In the genomic region with DNA sequence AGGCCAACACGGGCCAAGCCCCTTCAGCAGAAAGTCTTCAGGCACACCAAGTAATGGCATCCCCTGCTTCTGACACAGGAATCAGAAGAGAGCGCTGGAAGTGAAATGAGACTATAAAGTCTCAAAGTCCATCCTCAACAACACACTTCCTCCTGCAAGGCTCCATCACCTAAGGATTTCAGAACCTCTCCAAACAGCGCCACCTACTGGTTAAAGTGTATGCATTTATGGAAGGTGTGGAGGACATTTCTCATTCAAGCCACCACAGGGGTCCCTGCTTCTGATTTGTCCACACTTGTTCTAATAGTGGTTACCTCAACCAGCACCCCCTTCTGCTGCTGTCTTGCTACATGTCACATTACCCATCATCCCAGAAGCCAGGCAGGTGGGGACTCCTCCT, we compare ENCODE assay signal across 16 mouse cellular contexts. TPM values are rescaled to one million over a fixed set of nuclear protein-coding genes. Genes with fewer than 3 reads are reported as not detected.
DNase-seq lines count a peak whose midpoint lies in the region; ATAC-seq and TF ChIP-seq lines count a peak whose summit lies in the region.
"Had no signal": no experiment of that assay in that cellular context is flagged by ENCODE, and none has a peak within 500 bp of the region (broad histone marks: within the 10 kb centered on the region; RNA-seq: fewer than 3 reads in every experiment).

No protein-coding gene starts in this region.

- WGBS in heart, postnatal 0 days: 64% methylated on average over 3 of the region's 3 CpGs
- 64% methylated on average over 3 of the region's 3 CpGs for WGBS in midbrain, postnatal 0 days
- WGBS in midbrain, embryonic 14.5 days: 70% methylated on average over 3 of the region's 3 CpGs

- ATAC-seq in heart, postnatal 0 days (ENCODE audit: insufficient read depth, low read depth): no peak
- ATAC-seq in midbrain, postnatal 0 days (ENCODE audit: low FRiP score): no peak
- no peak for ATAC-seq in midbrain, embryonic 14.5 days (ENCODE audit: low FRiP score, low TSS enrichment)
- ATAC-seq: intestine, embryonic 15.5 days had no signal

- no peaks in the 10 kb centered on the region for H3K4me1 ChIP-seq in heart, postnatal 0 days (ENCODE audit: control insufficient read depth, insufficient read depth)
- H3K4me1 ChIP-seq in midbrain, postnatal 0 days (ENCODE audit: insufficient read depth, low read length): no peaks in the 10 kb centered on the region
- H3K4me1 ChIP-seq in midbrain, embryonic 14.5 days (ENCODE audit: control insufficient read depth, insufficient read depth, low read length): no peaks in the 10 kb centered on the region
- H3K4me1 ChIP-seq: heart, embryonic 15.5 days had no signal

- peak; percentile 26; the same call in 1 of the 2 replicates for TF ChIP-seq CTCF in heart, postnatal 0 days (IDR thresholded peaks at IDR 0.05; ENCODE audit: low read depth)
- TF ChIP-seq CTCF in midbrain, postnatal 0 days (IDR thresholded peaks at IDR 0.05): peak; percentile 57

- DNase-seq in heart, postnatal 0 days (ENCODE audit: low spot score): no peak
- no peak for DNase-seq in heart, postnatal 10 days
- DNase-seq in midbrain, postnatal 0 days (ENCODE audit: low spot score): peak; percentile 38
- DNase-seq in midbrain, embryonic 14.5 days: no peak
- peak; percentile 76 for DNase-seq in ZHBTc4 (ENCODE audit: low read depth, low spot score)
- no peak for DNase-seq in spleen, postnatal 36 days (ENCODE audit: low spot score in 2 of 2)
- DNase-seq in cerebellum, postnatal 10 days: no peak
- DNase-seq in adrenal gland, adult 18-20 months (ENCODE audit: low spot score in 2 of 2): no peak
- DNase-seq: cerebellum, postnatal 36 days; gastrocnemius, postnatal 25 days; right cerebral cortex, postnatal 4 days; thymus, adult 2 months had no signal

- H3K9me3 ChIP-seq in heart, postnatal 0 days (replicated peaks; ENCODE audit: control insufficient read depth, low read length): no peaks in the 10 kb centered on the region
- H3K9me3 ChIP-seq in midbrain, postnatal 0 days (ENCODE audit: low read length): no peaks in the 10 kb centered on the region
- no peaks in the 10 kb centered on the region for H3K9me3 ChIP-seq in midbrain, embryonic 14.5 days (ENCODE audit: control insufficient read depth, low read length)
- H3K9me3 ChIP-seq: heart, embryonic 15.5 days; intestine, embryonic 15.5 days; limb, embryonic 13.5 days had no signal

- intact Hi-C loops in heart, postnatal 10 days (cut with DNase I): no loop called here

- H3K27me3 ChIP-seq in heart, postnatal 0 days (ENCODE audit: control insufficient read depth, insufficient read depth, low read length): no peaks in the 10 kb centered on the region
- H3K27me3 ChIP-seq in midbrain, postnatal 0 days (ENCODE audit: insufficient read depth, low read length): no peaks in the 10 kb centered on the region; the same call in 1 of the 2 replicates
- H3K27me3 ChIP-seq in midbrain, embryonic 14.5 days (ENCODE audit: control insufficient read depth, insufficient read depth, low read length): no peaks in the 10 kb centered on the region
- H3K27me3 ChIP-seq: intestine, embryonic 15.5 days had no signal

- TF ChIP-seq EP300 in heart, postnatal 0 days (IDR thresholded peaks at IDR 0.05; ENCODE audit: low read depth): no peak

- H3K9ac ChIP-seq in heart, postnatal 0 days (replicated peaks; ENCODE audit: low read depth, low read length): no peak overlapping the region
- no peak overlapping the region for H3K9ac ChIP-seq in midbrain, postnatal 0 days (replicated peaks; ENCODE audit: low read length, poor library complexity, severe bottlenecking)
- H3K9ac ChIP-seq in midbrain, embryonic 14.5 days (replicated peaks; ENCODE audit: low read length): no peak overlapping the region
- H3K9ac ChIP-seq: heart, embryonic 15.5 days; intestine, embryonic 15.5 days; limb, embryonic 13.5 days had no signal

- H3K4me3 ChIP-seq in heart, postnatal 0 days (ENCODE audit: low read depth, low read length): no peak overlapping the region
- no peak overlapping the region for H3K4me3 ChIP-seq in midbrain, postnatal 0 days (ENCODE audit: low read depth, low read length)
- no peak overlapping the region for H3K4me3 ChIP-seq in midbrain, embryonic 14.5 days (replicated peaks; ENCODE audit: low read depth, low read length)
- H3K4me3 ChIP-seq: heart, embryonic 15.5 days; intestine, embryonic 15.5 days; limb, embryonic 13.5 days had no signal

- H3K27ac ChIP-seq in heart, postnatal 0 days (ENCODE audit: low read depth): no peak overlapping the region
- H3K27ac ChIP-seq in midbrain, postnatal 0 days (ENCODE audit: low read depth, low read length): no peak overlapping the region
- H3K27ac ChIP-seq in midbrain, embryonic 14.5 days (replicated peaks; ENCODE audit: low read depth, low read length): no peak overlapping the region
- H3K27ac ChIP-seq: heart, embryonic 15.5 days; intestine, embryonic 15.5 days; limb, embryonic 13.5 days had no signal

- no peaks in the 10 kb centered on the region for H3K36me3 ChIP-seq in heart, postnatal 0 days (replicated peaks; ENCODE audit: control insufficient read depth, insufficient read depth, low read length)
- H3K36me3 ChIP-seq in midbrain, postnatal 0 days (ENCODE audit: insufficient read depth, low read length): no peaks in the 10 kb centered on the region
- no peaks in the 10 kb centered on the region for H3K36me3 ChIP-seq in midbrain, embryonic 14.5 days (ENCODE audit: control insufficient read depth, insufficient read depth, low read length)
- H3K36me3 ChIP-seq: heart, embryonic 15.5 days; intestine, embryonic 15.5 days; limb, embryonic 13.5 days had no signal

- no peak overlapping the region for H3K4me2 ChIP-seq in heart, postnatal 0 days (ENCODE audit: low read depth, low read length)
- no peak overlapping the region for H3K4me2 ChIP-seq in midbrain, postnatal 0 days (ENCODE audit: low read depth, low read length, poor library complexity, severe bottlenecking)
- H3K4me2 ChIP-seq in midbrain, embryonic 14.5 days (ENCODE audit: low read length): no peak overlapping the region
- H3K4me2 ChIP-seq: heart, embryonic 15.5 days; intestine, embryonic 15.5 days; limb, embryonic 13.5 days had no signal

RNA-seq across cellular contexts. Expression of gene Cpz, which starts 10.8 kb away (rescaled TPM):
- total RNA-seq in heart, postnatal 0 days (2014; rRNA removed; ENCODE audit: low replicate concordance): 6.8 and 39.5 TPM in 2 replicates
- 3.6 and 3.8 TPM in 2 replicates for polyA plus RNA-seq in heart, postnatal 0 days (2015; fragmentation: Nextera tagmentation; extraction: Ambion mirVana)
- 1 to 10 TPM; 6.7 to 7.0 TPM for total RNA-seq in heart, postnatal 10 days (2021)
- 8.9 and 19.2 TPM in 2 replicates for total RNA-seq in midbrain, postnatal 0 days (2014; rRNA removed)
- 1.7 and 2.3 TPM in 2 replicates for polyA plus RNA-seq in midbrain, postnatal 0 days (2015; fragmentation: Nextera tagmentation; extraction: Ambion mirVana)
- 0.79 TPM in 1 of 2 replicates, not detected in the other for polyA plus RNA-seq in midbrain, embryonic 14.5 days (2014; fragmentation: Nextera tagmentation; extraction: Ambion mirVana)
- 1 to 10 TPM in 1 of 2 experiments, under 1 TPM in 1; 0.35 to 1.1 TPM for total RNA-seq in adrenal gland, adult 18-20 months (2021)
- total RNA-seq: monocyte, adult 5-6 weeks had no signal

RNA-seq across cellular contexts. Expression of gene Trmt44, which starts 38.6 kb away (rescaled TPM):
- 7.3 and 8.1 TPM in 2 replicates for total RNA-seq in heart, postnatal 0 days (2014; rRNA removed; ENCODE audit: low replicate concordance)
- 2.4 and 2.6 TPM in 2 replicates for polyA plus RNA-seq in heart, postnatal 0 days (2015; fragmentation: Nextera tagmentation; extraction: Ambion mirVana)
- 1 to 10 TPM; 3.4 TPM for total RNA-seq in heart, postnatal 10 days (2021)
- 5.8 and 11.3 TPM in 2 replicates for total RNA-seq in midbrain, postnatal 0 days (2014; rRNA removed)
- 3.4 and 4.9 TPM in 2 replicates for polyA plus RNA-seq in midbrain, postnatal 0 days (2015; fragmentation: Nextera tagmentation; extraction: Ambion mirVana)
- 7.3 and 7.4 TPM in 2 replicates for polyA plus RNA-seq in midbrain, embryonic 14.5 days (2014; fragmentation: Nextera tagmentation; extraction: Ambion mirVana)
- total RNA-seq in adrenal gland, adult 18-20 months (2021): 1 to 10 TPM; 7.1 to 7.7 TPM

RNA-seq across cellular contexts. Expression of gene Acox3, which starts 46.6 kb away (rescaled TPM):
- total RNA-seq in heart, postnatal 0 days (2014; rRNA removed; ENCODE audit: low replicate concordance): 26.8 and 31.2 TPM in 2 replicates
- polyA plus RNA-seq in heart, postnatal 0 days (2015; fragmentation: Nextera tagmentation; extraction: Ambion mirVana): 11.9 and 13.4 TPM in 2 replicates
- total RNA-seq in heart, postnatal 10 days (2021): 10 to 100 TPM; 27.6 to 29.8 TPM
- total RNA-seq in midbrain, postnatal 0 days (2014; rRNA removed): 27.5 and 29.5 TPM in 2 replicates
- polyA plus RNA-seq in midbrain, postnatal 0 days (2015; fragmentation: Nextera tagmentation; extraction: Ambion mirVana): 13.5 and 15.6 TPM in 2 replicates
- polyA plus RNA-seq in midbrain, embryonic 14.5 days (2014; fragmentation: Nextera tagmentation; extraction: Ambion mirVana): 15.3 and 19.0 TPM in 2 replicates
- total RNA-seq in adrenal gland, adult 18-20 months (2021): 10 to 100 TPM; 51.0 to 53.6 TPM

Comparison
In these comparisons a context has a peak if more than half of its experiments do, and no peak if none do; other contexts are left out.
1. DNase-seq: peak in midbrain, postnatal 0 days (single experiment) and ZHBTc4 (single experiment); none in heart, postnatal 0 days (single experiment), heart, postnatal 10 days (0 of 2), midbrain, embryonic 14.5 days (single experiment), spleen, postnatal 36 days (0 of 2), cerebellum, postnatal 10 days (0 of 2) and adrenal gland, adult 18-20 months (0 of 2).